Mouse (Mus musculus) adipocyte (in vitro differentiated cells): ENCODE data around the gene Slc4a4.
"Not testable (repeated sequence)": the region's sequence is repeated elsewhere in the genome, so short reads cannot be mapped to it uniquely, and the experiment has no call there.

ENCODE experiments used
- DNase-seq: peaks from one replicate; pipeline ENCODE4 v3.0.0-alpha.2; 2016; ENCODE audit warnings: low spot score

Slc4a4 gene

DNA sequence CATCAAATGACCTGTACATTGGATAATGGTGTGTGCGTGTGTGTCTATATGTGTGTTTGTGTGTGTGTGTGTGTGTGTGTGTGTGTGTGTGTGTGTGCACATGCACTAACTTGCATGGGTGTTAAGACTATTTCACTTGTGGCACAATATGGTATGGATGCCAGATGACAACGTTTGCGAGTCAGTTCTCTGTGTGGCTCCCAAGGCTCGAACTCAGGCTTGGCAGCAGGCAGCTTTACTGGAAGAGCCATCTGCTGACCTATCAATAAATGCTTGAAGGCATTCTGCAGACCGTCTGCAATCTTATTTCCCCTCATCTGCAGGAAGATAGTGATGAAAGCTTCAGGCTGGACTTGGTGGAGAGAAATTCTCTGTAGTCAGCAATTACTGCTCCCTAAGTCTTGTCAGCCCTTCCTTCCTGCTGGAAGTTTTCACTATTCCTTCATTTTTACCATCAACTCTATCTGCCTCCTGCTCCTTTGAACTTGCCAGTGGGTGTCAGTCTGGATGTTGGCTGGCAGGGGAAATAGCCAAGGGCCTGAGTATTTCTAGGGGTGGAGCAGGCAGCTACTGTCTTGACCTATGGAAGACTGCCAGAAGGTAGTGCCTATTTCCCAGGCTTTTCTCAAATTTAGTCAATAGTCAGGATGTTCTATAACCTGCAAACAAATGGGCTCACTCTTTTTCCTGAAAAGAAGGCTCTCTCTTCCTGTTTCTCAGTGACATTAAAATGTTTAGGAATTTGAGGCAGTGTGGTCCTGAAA, 73.9 kb downstream of the Slc4a4 start:
- DNase-seq = no peak

DNA sequence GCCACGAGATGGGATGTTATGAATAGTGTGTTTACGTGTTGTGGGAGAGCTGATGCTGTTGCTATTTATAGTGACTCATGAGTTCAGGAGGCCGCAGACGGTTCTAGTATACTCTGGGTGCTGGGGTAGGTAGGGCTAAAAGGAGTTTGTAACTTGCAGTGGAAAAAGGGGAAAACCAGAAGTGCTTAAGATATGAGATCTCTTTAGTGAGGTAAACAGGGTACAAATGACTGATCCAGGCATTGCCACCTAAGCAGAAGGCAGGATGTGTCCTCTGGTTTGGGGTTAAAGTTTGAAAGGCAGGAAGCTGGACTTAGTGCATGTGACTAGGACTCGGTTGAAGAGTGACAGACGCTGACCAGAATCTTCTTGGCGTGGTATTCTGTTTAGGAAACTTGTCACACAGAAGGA, 74.7 kb downstream of the Slc4a4 start:
- DNase-seq = no peak

DNA sequence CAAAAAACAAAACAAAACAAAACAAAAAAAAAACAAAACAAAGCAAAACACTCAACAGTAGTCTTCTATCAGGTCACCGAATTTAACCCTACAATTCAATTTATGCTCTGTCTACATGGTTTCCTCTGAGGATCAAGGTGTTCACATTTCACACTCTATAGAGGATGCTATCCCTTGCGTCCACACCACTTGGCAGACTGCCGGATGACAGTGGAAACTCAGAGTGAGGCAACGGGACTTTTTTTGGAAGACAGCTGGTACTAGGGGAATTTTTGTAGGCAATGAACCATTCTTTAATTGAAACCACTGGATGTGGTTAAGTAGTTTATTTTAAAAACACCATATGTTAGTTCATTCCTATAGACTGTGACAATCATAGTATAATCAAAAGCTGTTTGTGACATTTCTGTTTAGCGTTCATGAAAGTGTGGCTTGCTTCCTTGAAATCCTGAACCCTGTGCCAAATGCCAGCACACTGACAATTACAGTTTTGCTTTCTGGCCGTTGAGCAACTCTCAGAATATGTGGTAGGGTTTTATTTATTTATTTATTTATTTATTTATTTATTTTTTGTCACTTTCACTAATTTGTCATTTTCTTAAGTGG, 78.2 kb downstream of the Slc4a4 start:
- DNase-seq = peak; percentile 61

DNA sequence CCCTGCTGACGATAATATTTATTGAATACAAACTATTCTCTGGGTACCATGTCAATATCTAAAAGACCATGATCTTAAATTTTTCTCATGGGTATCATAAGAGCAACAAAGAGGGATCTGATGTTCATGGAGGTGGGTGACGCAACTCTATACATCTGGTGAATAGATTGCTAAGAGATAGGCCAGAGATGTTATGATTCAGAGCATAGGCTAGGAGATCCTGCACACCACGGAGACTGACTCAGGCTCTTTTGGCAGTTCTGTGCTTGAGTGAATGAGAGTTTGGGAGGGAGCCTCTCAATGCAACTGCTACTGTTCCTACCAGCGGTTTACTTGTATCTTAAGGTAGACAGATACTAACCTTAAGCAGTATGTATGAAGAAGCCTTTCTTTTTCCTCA, 79.9 kb downstream of the Slc4a4 start:
- no peak for DNase-seq

DNA sequence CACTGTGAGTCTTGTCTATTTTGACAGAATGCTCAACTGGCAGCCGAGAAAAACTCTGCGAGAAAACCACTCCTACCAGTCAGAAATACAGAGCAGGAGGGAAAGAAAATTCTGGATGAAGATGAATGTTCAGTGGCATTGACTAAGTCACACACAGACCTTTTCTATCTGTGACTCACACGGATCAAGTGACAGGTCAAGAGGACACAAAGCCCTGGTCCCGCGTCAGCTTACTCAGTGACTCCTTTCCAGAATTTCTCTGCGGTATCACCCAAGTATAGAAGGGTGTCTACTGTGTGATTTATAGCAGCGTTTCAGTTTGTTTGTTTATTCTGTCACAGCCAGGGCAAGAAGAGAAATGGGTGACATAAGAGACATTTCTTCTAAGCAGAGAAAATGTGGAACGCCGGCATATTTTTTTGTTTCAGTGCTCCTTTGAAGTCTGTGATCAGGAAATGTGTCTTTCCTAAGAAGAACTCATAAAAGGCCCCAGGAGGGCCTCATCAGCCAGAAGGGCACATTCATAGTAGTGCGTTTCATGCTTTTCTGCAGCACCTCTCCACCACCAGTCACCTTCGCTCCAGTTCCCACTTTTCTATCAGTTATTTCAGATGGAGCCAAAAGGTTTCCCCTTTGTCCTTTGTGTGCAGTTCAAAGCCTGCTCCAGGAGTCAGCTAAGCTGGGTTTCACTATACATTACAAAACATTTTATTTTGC, 82.5 kb downstream of the Slc4a4 start:
- DNase-seq = peak; percentile 21

DNA sequence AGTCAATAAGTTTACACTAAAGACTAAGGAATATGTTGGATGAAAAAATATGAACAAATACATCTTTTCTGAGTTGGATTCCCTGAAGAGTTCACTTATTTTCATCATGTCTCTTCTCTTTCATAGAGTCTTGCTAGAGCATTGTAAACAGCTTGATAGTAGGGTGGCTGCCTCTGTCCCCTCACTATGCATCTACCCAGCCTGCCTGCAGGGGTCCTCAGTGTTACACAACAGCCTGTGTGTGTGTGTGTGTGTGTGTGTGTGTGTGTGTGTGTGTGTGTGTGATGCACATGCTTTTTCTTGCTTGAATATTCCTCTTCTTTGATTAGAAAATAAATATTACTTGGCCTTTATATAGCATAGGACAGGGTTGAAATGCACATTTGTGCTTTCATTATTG, 84.9 kb downstream of the Slc4a4 start:
- DNase-seq = no peak

DNA sequence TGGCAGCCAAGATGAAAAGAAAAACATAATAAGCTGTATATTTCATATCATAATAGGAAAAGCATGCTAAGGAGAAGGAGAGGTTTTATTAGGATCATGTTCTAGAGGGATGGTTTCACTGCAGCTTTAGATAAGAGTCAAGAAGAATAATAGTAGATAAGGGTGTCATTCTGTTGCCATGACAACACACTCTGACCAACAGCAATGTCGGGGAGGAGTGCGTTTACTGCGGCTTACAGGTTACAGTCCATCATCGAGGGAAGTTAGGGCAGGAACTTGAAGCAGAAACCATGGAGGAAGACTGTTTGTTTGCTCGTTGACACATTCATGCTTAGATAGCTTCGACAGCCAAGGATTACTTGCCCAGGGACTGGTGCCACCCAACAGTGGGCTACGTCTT, 85.7 kb downstream of the Slc4a4 start:
- no peak for DNase-seq

DNA sequence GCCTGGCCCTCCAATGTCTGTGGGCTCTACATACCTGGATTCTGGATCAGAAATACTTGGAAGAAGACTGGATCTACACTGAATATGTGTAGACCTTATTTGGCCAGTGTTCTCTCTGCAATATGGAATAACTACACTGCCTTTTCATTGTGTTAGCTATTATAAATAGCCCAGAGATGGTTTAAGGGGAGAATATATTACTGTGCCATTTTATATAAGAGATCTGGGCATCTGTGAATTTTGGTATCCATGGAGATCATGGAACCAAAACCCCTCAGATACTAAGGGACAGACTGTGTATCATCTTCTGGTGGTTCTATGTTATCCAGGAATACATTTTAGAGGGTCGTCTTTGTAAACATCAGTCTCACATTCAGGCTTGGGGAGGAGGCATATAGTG, 86.5 kb downstream of the Slc4a4 start:
- no peak for DNase-seq

DNA sequence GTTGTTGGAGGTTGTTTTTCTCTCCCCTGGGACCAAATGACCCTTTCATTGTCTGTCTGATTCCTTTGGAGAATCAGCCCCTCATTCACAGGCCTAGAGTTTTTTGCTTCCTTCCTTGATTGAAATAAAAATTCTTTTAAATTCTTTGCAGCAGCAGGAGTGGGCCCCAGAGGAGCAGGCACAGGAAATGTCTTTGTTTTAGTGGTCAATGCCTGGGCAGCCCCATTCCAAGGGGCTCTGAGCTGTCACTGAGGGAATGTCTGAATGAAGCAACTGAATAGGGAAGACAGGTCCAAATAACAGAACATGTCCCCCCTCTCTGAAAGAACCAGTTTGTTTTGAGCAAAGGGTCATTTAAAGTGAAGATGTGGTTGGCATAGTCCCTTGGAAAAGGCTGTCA, 89.1 kb downstream of the Slc4a4 start:
- no peak for DNase-seq

DNA sequence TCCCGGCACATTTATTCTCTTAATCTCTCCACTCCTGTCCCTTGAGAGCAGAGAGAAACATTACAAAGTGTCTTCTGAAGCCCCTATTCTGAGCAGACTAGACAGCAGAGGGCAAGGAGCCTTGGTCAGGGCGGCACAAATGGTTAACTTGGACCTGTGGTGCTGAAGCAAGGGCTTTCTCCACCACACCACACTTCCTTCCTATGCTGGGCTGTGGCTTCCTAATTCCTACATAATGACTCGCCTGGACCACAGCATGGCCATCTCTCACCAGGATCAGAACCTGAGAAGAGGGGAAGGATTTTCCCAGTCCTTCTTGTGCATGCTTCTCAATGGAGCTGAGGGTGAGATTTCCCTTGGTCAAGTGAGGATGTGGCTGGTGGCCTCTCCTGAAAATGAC, 89.8 kb downstream of the Slc4a4 start:
- no peak for DNase-seq

DNA sequence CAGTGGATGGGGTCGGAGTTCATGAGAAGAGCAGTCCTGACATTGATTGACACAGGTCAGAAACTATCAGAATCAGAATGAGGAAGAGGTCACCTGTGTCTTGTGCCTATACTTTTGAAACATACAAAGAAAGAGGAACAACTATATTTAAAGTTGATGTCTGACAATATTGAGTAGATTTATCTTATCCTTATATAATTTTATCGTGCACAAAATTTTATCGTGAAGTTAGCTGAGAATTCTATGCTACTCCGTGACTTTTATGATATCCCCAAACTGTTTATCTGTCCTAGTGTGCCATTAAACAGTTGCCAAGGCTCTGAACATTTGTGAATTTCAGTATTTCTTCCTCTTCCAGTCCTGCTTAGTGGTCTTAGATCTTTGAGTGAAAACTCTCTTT, 94.1 kb downstream of the Slc4a4 start:
- DNase-seq = no peak

DNA sequence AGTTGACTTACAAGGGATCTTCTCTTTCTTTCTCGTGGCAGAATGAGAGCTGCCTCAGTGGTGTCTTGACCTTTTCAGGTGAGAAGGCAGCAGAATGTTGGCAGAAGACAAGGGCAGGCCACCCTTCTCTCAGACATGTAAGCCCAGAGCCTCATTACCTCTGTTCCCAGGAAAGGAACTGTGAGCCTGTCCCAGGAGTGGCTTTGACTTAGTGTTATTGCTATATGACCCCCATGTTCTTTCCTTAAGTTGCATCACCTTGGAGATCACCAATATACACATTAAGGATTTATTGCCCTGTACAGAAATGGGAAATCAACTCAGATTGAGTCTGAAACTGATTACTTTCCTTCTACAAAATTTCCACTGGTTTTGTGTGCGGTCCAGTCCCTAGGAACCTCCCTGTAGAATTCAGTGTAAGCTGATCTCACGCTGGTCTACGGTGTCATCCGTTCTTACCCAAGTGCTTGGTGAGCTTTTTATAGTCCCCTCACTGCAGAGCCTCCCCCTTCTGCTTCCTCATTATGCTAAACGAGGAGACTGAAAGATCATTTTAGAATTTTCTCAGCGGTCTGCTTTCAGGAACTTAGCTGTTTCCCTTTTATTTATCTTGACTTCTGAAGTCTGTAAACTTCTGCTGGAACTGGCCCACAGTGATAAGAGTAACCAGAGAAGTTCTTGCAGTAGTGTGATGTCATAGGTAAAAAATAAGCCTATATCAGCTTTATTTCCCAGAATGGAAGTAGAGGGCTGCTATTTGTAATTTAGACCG, 94.8 kb downstream of the Slc4a4 start:
- no peak for DNase-seq

DNA sequence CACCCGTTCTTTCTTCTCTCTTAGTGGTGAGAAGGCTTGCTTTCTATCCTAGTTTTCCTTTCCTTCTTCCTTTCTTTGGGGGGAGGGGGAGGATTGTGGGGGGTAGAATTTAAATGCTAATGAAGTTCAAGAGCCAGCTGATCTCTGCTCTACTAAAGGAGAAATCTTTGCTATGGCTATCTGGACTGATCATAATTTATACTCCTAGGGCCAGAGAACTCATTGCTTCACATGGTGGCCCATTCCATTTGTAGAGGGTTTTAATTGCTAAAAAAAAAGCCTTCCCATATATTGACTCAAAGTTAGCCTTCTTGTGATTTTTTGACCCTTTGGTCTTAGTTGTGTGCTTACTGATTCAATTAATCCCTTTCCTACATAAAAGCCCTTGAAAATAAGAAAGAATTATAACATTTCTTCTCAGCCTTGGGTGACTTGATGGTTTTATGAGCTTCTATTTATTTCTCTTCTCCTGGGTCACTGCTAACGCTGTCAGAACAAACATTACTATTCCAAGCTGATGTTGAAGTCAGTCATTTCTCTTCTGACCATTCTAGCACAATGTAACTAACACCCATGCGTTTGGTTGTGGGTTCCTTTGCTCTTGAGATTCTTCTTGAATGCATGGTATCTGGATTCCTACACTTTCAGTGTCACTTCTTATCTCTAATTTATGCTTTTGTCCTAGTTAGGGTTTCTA, 95.6 kb downstream of the Slc4a4 start:
- DNase-seq = no peak

DNA sequence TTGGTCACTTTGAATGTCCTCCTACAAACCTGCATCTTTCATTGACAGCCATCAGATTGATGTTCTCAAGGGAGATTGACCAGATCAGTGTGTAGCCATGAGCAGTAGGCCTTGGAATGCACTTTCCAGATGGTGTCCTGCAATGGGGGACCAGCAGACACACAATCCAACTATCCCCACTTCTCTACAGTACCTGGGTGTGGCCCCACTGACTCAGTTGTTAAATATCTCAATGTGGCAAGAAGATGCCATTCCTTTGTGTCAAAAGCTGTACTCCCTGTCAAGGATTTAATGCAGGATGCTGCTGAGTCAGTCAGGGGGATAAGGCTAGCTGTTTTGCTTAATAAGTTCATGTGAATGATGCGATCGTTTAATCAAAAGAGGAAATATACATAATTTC, 96.6 kb downstream of the Slc4a4 start:
- DNase-seq = no peak

DNA sequence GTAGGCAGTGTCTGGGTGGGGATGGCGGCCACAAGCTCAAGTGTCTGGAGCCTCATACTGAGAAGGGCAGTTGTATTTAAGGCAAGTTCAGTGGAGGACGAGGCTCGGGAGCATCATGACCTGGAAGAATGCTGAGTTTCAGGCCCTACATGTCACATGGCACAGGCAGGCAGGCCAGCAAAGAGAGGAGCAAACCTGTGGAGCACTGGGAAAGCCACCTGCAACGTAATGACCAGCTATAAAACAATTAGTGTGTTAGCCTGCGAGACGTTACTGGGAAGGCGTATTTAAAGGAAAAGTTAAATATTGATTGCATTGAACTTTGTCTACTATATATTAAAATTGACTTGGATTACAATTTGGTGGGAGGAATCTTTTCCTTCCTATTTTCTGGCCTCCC, 97.0 kb downstream of the Slc4a4 start:
- no peak for DNase-seq

DNA sequence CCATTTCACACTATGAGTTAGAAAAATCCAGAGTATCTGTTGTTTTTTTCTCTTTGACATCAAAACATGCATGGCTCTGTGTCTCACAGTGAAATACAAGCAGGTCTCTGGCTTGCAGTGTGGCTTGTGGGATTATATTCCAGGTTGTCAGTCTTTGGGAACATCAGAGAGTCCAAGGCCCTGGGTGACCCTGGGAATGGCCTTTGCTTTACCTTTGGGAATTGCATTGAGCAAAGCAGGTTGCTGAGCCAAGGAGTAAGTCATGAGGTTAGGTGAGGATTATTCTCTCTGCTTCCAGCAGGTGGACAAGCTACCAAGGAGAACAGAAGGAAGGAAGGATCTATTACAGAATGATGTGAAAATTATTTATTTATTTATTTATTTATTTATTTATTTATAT, 102.4 kb downstream of the Slc4a4 start:
- DNase-seq = peak; percentile 23

DNA sequence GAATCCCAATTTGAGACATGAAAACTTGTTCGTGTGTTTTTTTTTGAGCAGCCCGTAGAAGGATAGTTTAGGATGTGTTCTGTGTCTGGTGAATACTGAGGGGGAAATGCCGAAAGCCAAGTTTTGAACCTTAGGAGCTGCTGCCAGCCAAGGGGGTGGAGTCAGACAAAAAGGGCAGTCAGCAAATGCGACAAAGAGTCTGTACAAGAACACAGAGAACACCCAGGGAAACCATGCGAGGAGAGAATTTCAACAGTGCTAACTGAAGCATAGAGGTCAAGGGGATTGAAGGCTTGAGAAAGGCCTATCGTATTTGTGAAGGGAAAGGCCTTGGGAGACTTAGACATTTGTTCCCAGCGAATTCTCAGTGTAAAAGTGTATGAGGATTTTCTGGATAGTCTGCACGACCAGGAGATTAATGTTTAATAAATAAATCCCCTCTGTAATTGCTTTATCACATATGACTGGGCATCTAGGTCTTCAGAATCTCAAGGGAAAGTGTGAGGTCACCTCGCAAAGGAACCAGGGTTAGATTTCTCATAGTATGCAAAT, 103.7 kb downstream of the Slc4a4 start:
- DNase-seq = no peak

DNA sequence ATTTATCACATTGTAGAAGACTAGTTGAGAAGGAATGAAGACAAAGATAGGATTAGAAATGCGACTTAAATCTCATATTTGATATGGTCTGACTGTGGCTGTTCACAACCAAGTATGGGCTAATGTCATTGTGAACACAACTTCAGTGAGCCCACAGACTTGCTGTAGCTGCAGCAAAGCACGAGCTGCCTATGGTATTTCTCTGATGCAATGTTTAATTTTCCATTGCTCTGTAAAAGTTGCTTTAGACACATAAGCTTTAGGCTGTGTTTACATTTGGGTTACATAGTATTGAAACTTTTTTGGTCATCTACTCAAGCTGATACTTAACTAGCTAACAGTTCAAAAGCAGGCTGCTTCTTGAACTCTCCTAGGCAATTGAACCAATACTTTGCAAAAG, 104.7 kb downstream of the Slc4a4 start:
- not testable (repeated sequence) for DNase-seq

DNA sequence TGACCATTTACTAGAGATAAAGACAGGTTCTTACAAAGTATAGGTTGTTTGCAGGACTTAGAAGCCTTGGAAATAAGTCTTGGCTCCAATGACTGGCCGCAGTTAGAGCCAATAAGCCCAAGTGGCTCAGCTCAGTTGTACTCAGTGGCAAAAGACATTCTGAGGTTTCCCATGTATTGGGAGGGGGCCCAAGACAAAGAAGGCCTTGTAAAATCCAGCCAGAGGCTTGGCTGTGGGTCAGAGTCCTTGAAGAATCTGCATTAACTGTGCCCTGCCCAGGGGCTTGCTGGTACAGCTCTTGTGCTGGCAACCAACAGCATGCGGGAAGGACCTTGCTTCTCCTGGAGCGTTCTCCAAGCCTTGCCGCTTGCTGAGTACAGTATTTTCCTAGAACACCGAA, 107.9 kb downstream of the Slc4a4 start:
- no peak for DNase-seq

DNA sequence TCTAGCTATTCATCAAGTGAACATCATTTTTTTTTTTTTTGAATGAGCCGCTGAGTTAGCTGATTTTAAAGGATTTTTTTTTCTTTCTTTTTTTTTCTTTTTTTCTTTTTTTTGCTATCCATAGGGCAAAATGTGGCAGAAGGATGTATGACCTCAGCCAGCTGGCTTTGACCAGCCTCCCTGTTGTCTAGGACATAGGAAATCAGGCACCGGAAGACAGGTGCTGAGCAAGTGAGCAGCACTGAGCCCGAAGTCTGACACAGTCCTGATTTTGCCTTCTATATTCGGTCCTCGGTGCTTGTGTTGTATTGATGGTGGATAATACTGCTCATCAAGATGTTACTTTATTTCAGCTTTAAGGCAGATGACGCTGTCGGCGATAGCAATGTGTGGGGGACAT, 109.6 kb downstream of the Slc4a4 start:
- no peak for DNase-seq

DNA sequence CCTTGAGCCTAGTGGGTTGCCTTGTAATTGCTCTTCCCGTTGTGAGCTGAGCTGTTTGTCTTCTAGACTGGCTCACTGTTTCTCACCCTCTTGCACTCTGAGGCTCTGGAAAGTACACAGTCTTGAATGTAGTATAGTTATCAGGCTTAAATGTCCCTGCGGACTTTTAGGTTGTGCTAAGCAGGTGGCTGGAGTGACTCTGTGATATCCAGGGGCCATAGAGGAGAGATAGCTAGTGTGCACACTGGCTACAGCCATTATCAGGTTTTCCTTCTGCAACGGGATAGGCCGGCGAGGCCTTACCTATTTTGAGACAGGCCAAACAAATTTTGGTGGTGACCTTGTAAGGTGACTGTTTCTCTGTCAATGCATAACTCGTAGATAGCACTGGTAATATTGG, 110.7 kb downstream of the Slc4a4 start:
- DNase-seq = no peak

DNA sequence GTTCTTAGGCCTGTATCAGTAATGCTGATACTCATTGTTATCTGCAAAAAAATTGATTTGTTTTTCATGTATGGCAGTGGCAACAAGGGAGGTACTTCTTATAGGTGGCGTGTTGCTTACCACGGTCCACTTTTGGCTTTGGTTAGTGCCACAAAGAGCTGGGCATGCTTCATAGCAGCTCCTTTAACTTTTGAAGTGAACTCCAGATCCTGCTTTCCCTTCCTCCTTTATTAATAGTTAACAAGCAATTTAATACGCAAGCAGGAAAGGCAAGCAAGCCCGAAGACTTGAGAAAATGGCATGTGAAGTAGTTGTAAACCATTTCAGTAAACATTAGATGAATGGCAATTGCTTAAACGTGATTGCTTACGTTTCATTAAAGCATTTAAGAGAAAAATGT, 113.2 kb downstream of the Slc4a4 start:
- DNase-seq = no peak
